Mouse (Mus musculus) bone marrow, adult 2 months (tissue): ENCODE measurements around the gene Tut7.

Experiments used
- CTCF ChIP-seq: fragments of 200-500 bp; IDR thresholded peaks from 2 replicates; pipeline ENCODE4 v1.5.1; 2011; ENCODE audit warnings: low read length, control low read depth; ENCODE audit not compliant: control insufficient read depth, insufficient read depth
- POLR2A ChIP-seq: fragments of 200-500 bp; IDR thresholded peaks from 2 replicates; pipeline ENCODE4 v1.6.1; 2011; ENCODE audit warnings: low read depth, mild to moderate bottlenecking, control low read depth, low read length, borderline replicate concordance; ENCODE audit not compliant: control insufficient read depth

- no peak for TF ChIP-seq POLR2A
- TF ChIP-seq CTCF = no peak
Observed at GRCm38 (mm10) chr13:59775168-59775567, 47.8 kb downstream of the Tut7 start.
